Mouse (Mus musculus): ENCODE results near the gene Gpr176.
"Not testable (repeated sequence)": the region's sequence is repeated elsewhere in the genome, so short reads cannot be mapped to it uniquely, and the experiment has no call there.

Gpr176 gene

DNA sequence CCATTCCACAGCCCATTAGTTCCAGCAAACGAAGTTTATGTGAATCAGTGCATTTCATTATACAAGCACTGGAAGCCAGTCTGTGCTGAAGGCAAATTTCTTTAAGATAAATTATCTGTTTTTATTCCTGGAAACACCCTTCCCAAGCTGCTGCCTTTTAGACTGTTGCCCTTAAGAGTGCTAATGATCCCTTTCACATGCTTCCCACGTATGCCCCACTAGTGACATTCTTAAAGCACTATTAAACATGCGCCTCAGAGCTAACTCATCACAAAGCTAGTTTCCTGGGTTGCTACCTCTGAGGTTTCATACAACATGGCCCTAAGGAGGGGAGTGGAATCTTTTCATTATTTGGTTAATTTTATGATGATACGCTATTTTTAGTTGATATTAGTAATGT, 74.6 kb downstream of the Gpr176 start:
- no peak for DNase-seq (ENCODE audit: low spot score)

DNA sequence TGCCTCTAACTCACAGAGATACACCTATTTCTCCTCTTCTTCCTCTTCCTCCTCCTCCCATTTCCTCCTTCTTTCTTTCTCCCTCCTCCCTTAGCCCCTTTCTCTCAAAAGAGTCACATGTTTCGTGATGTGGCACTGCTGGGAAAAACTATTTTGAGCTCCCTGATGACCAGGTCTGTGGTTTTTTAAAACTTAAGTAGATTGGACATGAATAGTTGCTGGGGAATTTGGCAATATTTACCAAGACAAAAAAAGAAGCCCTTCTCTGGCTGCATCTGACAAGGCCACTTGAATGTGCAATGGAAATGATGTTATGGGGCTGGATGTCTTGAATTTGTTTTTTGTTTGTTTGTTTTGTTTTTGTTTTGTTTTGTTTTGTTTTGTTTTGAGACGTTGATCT, 75.3 kb downstream of the Gpr176 start:
- DNase-seq (ENCODE audit: low spot score), result no peak

GRCm38 (mm10) chr2:118295505-118295904, 77.7 kb downstream of the Gpr176 start:
- no peak for DNase-seq (ENCODE audit: low spot score)

GRCm38 (mm10) chr2:118293583-118293982, 79.6 kb downstream of the Gpr176 start:
- DNase-seq (ENCODE audit: low spot score), result no peak

DNA sequence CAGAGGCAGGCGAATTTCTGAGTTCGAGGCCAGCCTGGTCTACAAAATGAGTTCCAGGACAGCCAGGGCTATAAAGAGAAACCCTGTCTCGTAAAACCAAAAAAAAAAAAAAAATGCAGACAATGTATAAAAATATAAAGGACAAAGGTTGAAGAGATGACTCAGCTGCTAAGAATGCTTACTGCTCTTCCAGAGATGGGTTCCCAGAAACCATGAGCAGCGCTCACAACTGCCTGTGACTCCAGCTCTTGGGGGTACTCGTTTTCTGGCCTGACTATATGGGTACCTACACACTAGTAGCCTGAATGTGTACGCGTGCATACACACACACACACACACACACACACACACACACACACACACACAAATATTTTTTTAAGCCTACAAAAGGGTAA, 84.2 kb downstream of the Gpr176 start:
- not testable (repeated sequence) for DNase-seq (ENCODE audit: low spot score)

GRCm38 (mm10) chr2:118288326-118289065, 84.7 kb downstream of the Gpr176 start:
- no peak for DNase-seq (ENCODE audit: low spot score)

DNA sequence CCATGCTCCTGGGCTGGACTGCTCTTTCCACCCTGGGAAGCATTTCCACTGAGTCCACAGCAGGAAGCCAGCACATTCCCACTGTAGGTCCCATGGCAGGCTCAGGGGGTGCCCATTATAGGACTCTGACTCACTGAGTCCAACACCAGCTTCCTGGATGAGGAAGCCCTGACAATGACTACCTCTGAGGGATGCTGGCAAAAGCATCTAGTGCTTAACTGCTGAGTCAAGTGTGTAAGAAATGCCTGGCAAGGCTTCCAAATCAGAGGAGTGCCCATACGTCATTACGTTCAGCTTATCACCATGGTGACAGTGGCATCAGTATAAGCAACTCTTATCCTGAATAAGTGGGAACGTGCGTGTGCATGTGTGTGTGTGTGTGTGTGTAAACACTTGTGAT, 85.5 kb downstream of the Gpr176 start:
- no peak for DNase-seq (ENCODE audit: low spot score)

- DNase-seq (ENCODE audit: low spot score), result no peak
Observed at GRCm38 (mm10) chr2:118282467-118282866, 90.8 kb downstream of the Gpr176 start.

DNA sequence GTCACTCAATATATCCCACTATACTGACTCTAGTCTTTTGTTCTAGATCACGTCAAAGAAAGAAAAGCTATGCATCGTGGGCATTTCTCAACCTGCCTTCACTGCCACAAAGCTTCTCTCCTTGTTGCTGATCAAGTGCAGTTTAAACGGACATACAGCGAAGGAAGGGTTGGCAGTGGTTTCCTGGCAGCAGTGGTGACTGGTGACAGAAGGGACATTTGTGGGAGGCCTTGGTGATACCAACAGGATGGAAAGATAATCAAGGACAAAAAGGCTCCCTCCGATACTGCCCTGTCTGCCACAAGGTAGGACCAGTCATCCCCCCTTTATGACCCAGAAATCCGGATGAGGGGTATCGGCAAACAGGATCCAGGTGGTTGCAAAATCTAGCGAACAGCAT, 95.0 kb downstream of the Gpr176 start:
- no peak for DNase-seq (ENCODE audit: low spot score)

GRCm38 (mm10) chr2:118271606-118272005, 101.6 kb downstream of the Gpr176 start:
- DNase-seq (ENCODE audit: low spot score), result no peak

- DNase-seq (ENCODE audit: low spot score), result no peak
Observed at GRCm38 (mm10) chr2:118270213-118270612, 103.0 kb downstream of the Gpr176 start.

DNA sequence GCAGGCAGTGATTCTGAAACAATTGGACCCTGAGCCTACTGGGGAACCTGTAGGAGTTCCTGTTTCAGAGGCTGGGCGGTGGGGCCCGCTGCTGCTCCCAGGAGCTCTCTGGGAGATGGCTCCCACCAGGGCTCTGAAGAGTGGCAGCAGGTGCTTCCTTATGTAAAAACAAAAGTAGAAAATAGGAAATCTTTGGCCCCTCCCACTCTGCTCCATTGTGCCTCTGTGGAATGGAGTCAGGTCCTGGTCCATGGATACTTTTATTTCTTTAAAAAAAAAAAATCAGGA, 109.4 kb downstream of the Gpr176 start:
- no peak for DNase-seq (ENCODE audit: low spot score)

DNA sequence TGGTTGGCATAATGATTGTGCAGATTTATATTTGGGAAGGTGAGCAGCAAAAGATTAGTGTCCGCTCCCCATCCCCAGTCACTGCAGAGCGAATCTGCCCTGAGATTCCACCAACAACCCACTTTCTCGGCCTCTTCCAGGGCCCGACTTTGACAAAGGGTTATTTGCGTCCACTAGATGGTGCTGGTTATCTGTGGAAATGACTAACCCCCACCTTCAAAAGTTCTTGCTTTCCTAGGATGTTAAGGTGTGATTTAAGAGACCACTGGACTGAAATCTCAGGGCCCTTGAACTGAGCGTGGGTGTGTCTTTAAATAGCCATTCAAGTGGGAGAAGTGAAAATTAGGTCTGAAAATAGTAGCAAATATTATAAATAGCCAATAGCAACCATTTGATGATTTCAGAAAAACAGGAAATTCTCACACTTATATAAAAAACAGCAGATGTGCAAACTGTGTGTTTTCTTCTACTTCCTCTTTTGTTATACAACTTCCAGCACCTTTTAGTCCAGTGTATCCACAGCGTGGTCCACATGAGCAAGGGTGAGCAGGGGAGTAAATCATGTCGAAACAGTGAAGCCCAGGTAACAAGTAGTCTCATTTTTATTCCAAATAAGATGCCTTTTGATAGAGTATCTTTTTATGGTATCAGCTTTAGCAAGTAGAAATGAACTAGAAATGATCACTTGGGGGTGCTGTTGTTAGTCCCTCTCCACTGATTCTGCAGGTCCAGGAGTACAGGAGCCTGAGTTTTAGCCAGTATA, 109.9 kb downstream of the Gpr176 start:
- DNase-seq (ENCODE audit: low spot score), result peak; percentile 37

DNA sequence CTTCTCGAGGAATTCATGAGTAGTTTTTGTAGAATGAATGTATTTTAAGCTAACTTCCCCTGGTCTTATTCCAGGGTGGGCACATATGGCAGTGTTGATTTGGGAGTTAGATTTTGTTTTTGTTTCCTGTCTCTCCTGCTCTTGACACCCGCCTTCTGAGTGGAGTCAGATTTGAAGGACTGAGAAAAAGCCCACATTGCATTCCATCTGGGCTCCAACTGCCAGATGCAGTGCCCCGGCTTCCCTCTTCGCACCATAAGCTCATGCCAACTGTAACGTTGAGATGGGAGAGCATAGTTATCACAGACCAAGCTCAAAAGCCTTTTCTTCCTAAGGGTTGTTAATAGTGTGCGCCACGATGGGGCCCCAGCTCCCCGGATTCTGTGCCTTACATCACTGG, 110.5 kb downstream of the Gpr176 start:
- DNase-seq (ENCODE audit: low spot score), result no peak

- DNase-seq (ENCODE audit: low spot score), result no peak
Observed at GRCm38 (mm10) chr2:118259746-118260145, 113.5 kb downstream of the Gpr176 start.

GRCm38 (mm10) chr2:118257094-118257493, 116.1 kb downstream of the Gpr176 start:
- no peak for DNase-seq (ENCODE audit: low spot score)

DNA sequence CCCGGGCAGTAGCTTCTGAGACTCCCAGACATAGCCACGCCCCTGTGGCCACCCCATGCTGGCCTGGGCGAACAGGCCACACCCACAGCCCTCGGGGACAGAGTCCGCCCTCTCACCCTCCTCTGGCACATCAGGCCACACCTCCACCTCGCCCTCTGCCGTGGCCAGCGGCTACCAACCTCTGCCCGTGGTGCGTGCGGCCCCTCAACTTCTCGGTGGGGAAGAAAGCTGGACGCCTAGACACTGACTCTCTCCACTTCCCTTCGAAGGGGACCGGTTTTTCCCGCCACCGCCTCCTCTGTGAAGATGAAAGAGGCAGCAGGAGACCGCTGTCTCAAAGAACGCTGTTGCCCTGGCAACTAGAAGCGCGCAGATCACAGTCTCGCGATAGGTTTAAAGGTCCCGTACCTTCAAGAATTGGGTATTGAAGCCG, 116.6 kb downstream of the Gpr176 start, which contains the start of gene Fsip1:
Gene Fsip1, minus strand, starts transcription at position 346 of the 433 bp plus-strand sequence.
- peak; percentile 91 for DNase-seq (ENCODE audit: low spot score)

DNA sequence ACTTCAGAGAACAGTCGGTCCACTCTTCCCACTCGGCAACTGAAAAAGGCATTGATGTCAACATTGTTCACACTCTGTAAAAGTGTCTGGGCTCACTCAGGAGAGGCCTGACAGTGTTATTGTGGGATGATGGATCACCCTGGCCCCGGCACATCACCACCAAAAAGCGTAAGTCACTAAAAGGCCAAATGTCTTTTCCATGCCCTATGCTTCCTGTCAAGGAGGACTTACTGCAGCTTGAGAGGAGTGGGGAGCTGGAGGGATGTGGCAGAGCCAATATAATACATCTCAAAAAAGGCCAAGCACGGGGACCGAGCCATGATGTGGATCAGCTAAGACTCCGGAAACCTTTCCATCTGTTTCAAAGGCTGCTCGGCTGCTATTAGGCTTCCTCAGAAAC, 118.7 kb downstream of the Gpr176 start:
- no peak for DNase-seq (ENCODE audit: low spot score)

GRCm38 (mm10) chr2:118248966-118249365, 124.3 kb downstream of the Gpr176 start:
- DNase-seq (ENCODE audit: low spot score), result no peak

GRCm38 (mm10) chr2:118248016-118248415, 125.2 kb downstream of the Gpr176 start:
- DNase-seq (ENCODE audit: low spot score), result peak; percentile 59

- peak; percentile 44 for DNase-seq (ENCODE audit: low spot score)
Observed at GRCm38 (mm10) chr2:118245914-118246313, 127.3 kb downstream of the Gpr176 start.

DNA sequence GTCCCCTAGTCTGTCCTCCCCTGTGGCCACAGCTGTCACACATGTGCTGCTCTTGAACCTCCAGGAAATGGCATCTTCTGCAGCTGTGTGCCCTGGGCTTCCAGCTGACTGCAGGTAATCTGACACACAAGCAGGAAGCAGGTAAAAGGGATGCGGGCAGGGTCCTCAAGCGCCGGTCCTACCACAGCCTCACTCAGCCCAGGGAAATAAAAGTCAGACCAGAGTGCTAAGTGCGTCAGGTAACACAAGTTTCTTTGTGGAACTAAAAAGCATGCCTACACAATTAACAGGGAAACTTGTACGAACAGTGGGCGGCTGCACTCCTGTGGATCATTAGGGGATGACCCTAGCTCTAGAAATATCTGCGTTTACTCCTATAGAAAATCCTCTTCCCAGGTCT, 137.0 kb downstream of the Gpr176 start:
- DNase-seq (ENCODE audit: low spot score), result no peak

DNA sequence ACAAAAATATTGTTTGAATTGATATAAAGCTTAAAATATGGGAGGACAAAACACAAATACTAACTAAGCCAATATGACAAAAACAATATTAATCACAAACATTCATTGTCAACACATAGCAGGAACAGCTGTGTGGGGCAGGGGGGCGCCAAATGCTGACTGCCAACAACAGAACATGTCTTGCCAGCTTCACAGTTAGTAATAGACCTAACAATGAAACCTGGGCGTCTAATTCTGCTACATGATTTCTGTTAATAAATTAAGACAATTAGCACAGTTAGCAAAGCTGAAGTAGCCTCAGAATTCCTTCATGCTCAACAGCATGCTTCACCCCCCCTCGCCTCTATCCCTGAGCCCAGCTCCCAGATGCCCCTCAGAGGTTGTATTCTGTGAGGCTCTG, 137.6 kb downstream of the Gpr176 start:
- no peak for DNase-seq (ENCODE audit: low spot score)

DNA sequence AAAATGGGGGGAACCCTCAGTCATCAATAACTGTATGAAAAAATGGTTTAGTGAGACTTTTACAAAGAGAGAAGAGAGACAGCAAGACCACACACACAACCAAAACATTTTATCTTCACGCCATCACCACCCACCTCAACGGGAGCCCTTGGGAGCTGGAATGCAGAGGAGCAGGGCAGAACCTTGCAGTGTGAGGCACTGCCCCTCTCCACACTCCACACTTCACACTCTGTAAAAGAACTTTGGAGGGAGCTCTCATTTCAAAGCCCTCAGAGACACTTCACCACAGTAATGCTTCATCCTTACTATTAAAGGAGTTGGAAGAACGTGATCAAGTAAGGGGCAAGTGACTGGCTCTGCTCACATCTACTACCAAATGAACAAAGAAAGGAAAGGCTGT, 142.7 kb downstream of the Gpr176 start:
- no peak for DNase-seq (ENCODE audit: low spot score)

All from yolk sac, embryonic 10.5 days (tissue).